Mouse (Mus musculus): ENCODE measurements around the gene Olfr55.
A peak's percentile ranks its signal among the peaks of the same experiment; 100 is the strongest.
"Not testable (repeated sequence)": the region's sequence is repeated elsewhere in the genome, so short reads cannot be mapped to it uniquely, and the experiment has no call there.

Olfr55 gene

GRCm38 (mm10) chr17:33168147-33168546 is at the start of gene Olfr55:
Gene Olfr55 (plus strand): TSS chr17:33168447.
- not testable (repeated sequence) for DNase-seq (ENCODE audit: low read depth, low spot score)

DNA sequence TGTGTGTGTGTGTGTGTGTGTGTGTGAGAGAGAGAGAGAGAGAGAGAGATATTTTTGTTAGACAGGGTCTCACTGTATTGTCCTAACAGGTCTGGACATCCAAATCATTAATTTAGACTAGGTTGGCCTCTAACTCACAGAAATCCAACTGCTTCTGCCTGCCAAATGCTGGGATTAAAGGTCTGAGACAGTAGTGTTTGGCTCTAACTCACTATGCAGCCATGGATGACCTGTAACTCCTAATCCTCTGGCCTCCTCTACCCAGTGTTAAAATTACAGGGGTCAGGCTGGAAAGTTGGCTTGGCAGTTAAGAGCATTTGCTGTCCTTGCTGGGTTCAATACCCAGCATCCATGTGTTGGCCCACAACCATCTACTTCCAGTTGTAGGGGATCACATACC is 43.7 kb upstream of the Olfr55 start:
- DNase-seq (ENCODE audit: low read depth, low spot score): no peak

DNA sequence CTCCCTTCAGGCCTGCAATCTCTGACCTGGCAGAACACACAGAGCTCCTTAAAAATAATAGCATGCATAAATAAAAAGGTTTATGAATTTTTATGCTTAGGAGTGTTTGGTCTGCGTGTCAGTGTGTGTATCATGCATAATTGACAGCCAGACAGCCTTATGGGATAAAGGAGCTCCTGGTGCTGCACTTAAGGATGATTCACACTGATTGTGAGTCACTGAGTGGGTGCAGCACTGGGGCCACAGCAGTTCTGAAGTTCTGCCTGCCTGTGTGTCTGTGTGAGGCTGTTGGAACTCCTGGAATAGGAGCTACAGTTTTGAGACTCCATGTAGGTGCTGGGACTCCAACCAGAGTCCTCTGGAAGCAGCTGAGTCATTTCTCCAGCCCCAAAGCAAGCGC is 42.0 kb upstream of the Olfr55 start:
- DNase-seq (ENCODE audit: low read depth, low spot score): peak; percentile 72

GRCm38 (mm10) chr17:33139261-33139820 is 28.9 kb upstream of the Olfr55 start, which contains the start of gene Morc2b:
Gene Morc2b (minus strand): TSS chr17:33139683.
- no peak for DNase-seq (ENCODE audit: low read depth, low spot score)

DNA sequence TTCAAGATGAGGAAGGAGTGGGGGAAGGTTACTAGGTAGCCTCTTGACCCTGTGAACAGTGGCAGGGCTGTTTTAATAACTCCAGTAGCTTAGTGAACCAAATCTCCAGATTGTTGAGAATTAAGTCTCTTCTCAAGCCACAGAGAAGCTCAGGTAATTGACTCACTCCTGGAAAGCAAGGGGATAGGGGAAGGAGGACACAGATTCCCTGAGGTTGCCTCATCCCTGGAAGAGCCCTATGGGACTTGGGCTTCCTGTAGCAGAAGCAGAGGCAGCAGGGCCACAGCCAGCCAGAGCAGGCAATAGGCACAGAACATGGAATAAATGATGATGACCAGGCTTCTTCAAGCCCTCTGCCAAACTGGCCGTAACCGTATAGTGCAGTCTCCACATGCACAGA is 22.8 kb downstream of the Olfr55 start, which contains the start of gene Olfr239:
TSS of gene Olfr239 (plus strand) at position 301 of the 400 bp plus-strand sequence.
- not testable (repeated sequence) for DNase-seq (ENCODE audit: low read depth, low spot score)

- no peak for DNase-seq (ENCODE audit: low read depth, low spot score)
These were observed 53.3 kb downstream of the Olfr55 start, which contains the start of gene Olfr1564 for GRCm38 (mm10) chr17:33221590-33221989. Gene Olfr1564 (minus strand): TSS chr17:33221690.
